Mouse (Mus musculus): Measurements from ENCODE around the gene Pclo. TPM values are rescaled to one million over a fixed set of nuclear protein-coding genes. Genes with fewer than 3 reads are reported as not detected.
"Not testable (repeated sequence)": the region's sequence is repeated elsewhere in the genome, so short reads cannot be mapped to it uniquely, and the experiment has no call there.

Pclo gene
- total RNA-seq, 2 experiments from 2014 or later = not detected

DNA sequence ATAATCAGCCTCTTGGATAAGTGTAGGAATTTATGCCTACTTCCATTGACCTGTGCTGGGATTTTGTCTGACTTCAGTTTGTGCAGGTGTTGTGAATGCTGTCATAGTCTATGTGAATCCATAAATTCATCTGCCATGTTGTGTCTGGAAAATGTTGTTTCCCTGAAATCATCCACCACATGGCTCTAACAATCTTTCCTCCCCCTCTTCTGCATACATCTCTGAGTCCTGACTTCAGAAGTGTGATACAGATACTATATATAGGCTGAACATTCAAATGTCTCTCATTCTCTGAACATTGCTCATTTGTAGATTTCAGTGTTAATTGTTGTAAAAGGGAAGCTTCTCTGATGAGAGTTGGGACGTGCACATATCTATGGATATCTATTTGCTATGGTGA lies 147.5 kb downstream of the Pclo start:
- no peak for ATAC-seq (replicated peaks; ENCODE audit: low FRiP score, poor library complexity, severe bottlenecking)

DNA sequence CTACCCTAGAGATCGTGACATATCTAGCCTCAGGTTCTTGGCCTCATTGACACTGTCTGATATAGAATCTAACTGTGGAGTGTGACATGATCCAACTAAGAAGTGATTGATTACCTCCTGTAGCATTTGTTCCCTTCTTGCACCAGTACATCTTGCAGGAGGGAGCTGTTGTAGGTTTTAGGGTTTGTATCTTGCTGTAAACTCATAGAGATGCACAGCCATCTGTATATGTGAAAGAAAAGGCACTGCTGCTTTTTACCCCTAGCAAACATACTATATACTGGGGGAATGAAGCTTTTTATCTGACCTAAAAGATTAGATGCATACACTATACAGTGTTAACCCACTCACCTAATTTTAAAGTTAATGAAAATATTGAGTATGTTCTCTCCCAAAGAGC lies 147.9 kb downstream of the Pclo start:
- no peak for ATAC-seq (replicated peaks; ENCODE audit: low FRiP score, poor library complexity, severe bottlenecking)

DNA sequence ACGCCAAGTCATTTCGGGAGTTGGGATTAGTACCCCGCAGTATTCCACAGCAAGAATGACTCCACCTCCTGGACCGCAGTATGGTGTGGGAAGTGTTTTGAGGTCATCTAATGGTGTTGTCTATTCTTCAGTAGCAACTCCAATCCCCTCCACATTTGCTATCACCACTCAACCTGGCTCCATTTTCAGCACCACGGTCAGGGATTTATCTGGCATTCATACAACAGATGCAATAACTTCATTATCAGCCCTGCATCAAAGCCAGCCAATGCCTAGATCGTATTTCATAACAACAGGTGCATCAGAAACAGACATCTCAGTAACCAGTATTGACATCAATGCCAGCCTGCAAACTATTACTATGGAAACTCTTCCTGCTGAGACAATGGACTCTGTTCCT lies 165.7 kb downstream of the Pclo start:
- no peak for ATAC-seq (replicated peaks; ENCODE audit: low FRiP score, poor library complexity, severe bottlenecking)

DNA sequence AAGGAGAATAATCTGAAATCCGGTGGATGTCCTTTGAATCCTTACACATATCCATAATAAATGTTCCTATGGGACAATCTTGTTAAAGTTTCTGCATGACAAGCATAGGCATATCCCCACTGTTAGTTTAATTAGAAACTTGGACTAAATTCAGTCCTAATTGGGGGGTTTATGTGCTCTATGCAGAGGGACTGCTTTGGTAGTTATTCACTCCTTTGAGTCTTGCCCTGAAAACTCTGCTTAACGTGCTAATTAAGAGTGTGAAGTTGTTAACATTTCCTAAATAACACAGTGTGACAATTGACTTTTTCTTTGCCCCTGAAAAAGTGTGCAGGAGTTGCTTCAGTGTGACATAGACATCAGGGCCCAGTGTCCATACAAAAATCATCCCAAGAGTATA lies 177.3 kb downstream of the Pclo start:
- no peak for ATAC-seq (replicated peaks; ENCODE audit: low FRiP score, poor library complexity, severe bottlenecking)

DNA sequence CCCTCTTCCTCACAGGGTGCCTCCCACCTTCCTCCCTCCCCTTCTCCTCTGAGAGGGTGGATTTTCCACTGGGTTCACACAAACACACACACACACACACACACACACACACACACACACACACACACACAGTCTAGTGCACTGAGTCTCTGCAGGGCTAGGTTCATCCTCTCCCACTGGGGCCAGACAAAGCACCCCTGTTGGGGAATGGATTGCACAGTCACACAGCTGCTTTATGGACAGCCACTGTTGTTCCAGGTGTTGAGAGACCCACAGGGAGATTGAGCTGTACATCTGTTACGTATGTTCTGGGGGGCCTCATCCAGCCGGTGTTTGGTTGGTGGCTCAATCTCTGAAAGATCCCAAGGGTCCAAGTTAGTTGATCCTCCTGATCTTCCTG lies 182.0 kb downstream of the Pclo start:
- ATAC-seq (replicated peaks; ENCODE audit: low FRiP score, poor library complexity, severe bottlenecking) = no peak

DNA sequence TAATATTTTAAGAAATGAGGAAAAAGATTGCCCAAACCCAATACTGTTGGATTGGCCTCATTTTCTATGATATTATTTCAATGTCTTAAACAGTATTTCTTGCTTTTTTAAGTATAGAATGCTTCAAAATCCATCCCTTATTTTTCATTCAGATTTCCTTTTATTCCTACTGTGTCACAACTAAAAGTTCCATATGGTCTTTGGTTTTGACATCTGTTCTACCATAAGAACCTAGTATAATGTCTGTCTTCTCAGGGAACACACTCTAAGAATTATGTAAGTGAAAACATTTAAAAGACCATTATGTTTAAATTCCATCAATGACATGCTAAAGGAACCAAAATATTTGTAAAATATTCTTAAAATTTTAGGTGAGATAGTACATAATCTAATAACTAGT lies 186.2 kb downstream of the Pclo start:
- no peak for ATAC-seq (replicated peaks; ENCODE audit: low FRiP score, poor library complexity, severe bottlenecking)

DNA sequence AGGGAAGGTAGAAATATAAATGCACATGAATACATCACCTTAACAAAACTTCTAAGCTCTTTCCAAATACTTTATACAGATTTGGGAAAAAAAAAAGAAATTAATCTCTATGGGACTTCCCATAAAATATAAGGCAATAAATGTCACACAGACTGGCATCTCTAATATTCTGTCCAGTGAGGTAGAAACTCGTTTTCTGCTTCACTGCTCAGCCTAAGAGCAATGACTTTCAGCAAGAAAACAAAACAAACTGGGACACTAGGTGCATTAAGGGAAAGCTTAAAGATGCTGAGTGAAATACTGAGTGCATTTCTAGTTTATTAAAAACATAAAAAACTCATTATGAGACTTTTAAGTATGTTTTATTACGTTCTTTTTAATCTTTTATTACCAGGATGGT lies 190.7 kb downstream of the Pclo start:
- ATAC-seq (replicated peaks; ENCODE audit: low FRiP score, poor library complexity, severe bottlenecking) = no peak

DNA sequence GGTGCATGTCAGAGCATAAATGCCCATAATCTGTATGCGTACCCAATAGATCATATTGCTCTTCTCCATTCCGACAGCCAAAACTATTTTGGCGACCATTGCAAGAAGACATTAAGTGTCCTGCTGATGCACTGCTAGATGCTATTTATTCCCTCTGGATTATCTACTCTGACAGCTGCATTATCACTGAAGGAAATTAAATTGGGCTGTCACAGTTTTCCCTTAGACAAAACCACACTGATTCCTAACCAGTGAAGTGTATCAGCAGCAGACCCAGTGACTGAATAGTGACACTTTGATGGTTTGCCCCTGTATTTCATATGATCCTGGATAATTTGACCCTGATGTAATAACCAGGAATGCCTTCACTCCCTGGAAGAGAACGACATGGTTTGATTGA lies 192.6 kb downstream of the Pclo start:
- ATAC-seq (replicated peaks; ENCODE audit: low FRiP score, poor library complexity, severe bottlenecking) = no peak

DNA sequence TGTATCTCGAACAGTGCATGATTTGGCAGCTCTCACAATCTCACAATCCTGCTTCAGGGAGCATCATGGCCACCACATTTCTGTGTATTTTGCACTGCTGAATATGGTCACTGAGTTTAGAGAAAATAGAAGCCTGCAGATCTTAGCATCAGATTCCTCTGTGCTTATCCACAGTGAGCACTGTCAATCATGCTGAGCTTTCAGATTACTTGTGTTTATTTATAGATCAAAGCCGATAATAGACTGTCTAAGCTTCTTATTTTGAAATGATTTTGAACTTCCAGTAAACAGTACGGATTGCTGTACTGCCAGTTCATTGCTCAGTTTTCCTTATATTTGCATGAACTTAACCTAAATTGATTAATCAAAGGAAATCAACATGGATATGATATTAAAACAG lies 208.9 kb downstream of the Pclo start:
- ATAC-seq (replicated peaks; ENCODE audit: low FRiP score, poor library complexity, severe bottlenecking) = no peak

DNA sequence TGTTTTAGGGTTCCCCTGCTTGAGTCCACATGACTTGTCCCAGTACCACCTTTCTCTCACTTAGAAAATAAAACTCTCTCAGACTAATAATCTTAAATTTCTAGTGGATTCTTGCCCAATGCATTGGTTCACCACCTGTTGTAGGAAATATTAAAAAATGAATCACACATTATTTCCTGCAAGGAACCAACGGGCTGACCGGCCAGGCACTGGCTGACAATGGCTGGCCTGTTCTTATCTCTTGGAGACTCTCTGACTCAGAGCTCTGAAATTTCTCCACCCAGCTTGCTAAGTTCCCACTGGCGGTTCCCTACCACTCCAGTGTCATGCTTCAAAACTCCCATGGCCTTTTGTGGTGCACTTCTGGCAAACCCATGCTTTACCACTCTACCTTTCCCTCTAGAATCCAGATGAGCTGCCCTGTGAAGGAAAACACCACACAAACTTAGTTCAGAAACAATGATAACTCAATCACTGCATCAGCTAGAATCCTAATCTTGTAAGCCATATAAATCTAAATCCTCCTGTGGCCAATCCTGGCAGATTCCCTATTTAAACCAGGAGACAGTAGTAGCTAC lies 214.0 kb downstream of the Pclo start:
- ATAC-seq (replicated peaks; ENCODE audit: low FRiP score, poor library complexity, severe bottlenecking) = no peak

DNA sequence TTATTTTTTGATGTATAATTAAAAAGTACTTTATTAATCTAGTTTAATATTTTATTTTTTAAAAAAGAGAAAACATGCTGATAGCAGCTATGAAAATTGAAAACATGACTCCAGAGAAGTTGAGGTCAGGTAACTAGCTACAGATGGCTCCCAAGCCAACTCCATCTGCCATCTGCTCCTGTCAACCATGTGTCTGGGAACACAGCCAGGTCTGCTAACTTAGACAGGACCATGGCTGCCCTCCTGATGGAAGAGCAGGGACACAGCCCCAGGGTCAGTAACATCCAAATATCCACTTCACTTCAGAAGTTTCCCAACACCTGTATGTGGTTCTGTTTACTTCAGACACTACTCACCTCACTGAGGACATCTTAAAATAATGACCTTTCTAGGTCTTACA lies 236.2 kb downstream of the Pclo start:
- ATAC-seq (replicated peaks; ENCODE audit: low FRiP score, poor library complexity, severe bottlenecking) = no peak

DNA sequence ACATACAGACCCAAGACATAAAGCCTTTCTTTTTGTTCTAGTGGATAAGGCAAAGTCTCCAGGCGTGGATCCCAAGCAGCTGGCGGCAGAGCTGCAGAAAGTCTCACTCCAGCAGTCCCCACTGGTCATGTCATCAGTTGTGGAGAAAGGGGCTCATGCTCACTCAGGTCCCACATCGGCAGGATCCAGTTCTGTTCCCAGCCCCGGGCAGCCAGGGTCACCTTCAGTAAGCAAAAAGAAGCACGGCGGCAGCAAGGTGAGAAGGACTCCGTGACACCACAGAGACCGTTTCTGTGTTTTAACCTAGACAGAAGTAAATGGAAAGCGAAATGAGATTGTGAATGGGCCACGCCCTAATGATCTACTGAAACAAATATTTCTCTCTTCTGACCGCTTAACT lies 252.0 kb downstream of the Pclo start:
- no peak for ATAC-seq (replicated peaks; ENCODE audit: low FRiP score, poor library complexity, severe bottlenecking)

DNA sequence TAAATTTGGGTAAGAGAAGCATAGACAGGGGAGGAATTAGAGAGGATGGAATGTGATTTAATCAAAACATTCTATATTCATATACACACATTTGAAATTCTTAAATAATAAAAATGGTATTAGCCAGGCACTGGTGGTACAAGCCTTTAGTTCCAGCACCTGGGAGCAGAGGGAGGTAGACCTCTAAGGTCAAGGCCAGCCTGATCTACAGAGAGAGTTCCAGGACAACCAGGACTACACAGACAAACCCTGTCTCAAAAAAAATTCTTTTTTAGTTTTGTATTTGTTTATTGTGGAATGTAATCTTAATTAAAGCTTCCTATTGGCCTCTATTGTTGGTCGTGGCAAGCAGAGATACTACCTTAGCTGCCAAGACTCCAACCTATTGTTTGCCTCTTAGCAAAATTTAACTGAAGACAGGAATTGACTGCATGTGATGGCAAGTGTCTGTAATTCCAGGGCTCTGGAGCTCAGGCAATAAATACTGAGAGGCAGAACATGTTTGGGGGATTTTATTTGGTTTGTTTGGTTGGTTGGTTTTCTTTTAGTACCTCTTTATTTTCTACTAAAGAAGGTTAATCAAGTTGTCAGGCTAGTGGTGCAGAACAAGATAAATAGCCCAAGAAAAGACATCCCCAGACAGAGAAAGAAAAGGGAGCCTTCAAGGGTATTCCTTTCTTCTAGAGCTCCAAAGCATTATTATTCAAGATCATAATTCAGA lies 267.8 kb downstream of the Pclo start:
- no peak for ATAC-seq (replicated peaks; ENCODE audit: low FRiP score, poor library complexity, severe bottlenecking)

DNA sequence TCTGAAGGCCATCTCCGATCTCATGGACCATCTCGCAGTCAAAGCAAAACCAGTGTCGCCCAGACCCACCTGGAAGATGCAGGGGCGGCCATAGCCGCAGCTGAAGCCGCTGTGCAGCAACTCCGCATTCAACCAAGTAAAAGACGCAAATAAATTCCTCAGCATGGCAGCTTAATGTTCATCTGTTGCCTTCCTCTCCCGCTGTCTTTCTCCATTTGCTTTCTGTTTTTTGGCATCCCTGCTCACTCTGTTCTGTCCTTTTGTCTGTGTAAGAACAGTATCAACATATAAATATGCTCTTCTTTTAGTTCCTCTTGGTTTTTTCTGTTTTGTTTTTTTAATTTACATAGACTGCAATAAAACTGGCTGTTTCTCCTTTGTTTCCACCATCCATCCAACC lies 279.2 kb downstream of the Pclo start:
- ATAC-seq (replicated peaks; ENCODE audit: low FRiP score, poor library complexity, severe bottlenecking) = no peak

DNA sequence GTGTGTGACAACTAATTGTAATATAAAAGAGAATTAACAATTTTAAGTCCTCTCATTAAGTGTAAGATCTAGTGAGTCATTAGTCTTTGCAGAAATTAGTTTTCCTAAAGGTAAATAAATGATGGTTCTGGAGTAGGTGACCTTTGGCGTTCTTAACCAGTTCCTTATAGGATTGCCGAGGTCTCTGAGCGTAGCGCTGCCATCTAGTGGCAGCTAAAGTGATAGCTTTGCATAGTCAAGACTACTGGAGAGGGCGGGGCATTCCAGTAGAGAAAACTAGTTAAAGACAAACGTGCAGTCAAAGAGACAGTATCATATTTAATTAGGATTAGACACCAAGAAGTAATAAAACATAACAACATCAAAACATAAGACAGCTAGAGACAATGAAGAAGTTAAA lies 292.4 kb downstream of the Pclo start:
- ATAC-seq (replicated peaks; ENCODE audit: low FRiP score, poor library complexity, severe bottlenecking) = no peak

DNA sequence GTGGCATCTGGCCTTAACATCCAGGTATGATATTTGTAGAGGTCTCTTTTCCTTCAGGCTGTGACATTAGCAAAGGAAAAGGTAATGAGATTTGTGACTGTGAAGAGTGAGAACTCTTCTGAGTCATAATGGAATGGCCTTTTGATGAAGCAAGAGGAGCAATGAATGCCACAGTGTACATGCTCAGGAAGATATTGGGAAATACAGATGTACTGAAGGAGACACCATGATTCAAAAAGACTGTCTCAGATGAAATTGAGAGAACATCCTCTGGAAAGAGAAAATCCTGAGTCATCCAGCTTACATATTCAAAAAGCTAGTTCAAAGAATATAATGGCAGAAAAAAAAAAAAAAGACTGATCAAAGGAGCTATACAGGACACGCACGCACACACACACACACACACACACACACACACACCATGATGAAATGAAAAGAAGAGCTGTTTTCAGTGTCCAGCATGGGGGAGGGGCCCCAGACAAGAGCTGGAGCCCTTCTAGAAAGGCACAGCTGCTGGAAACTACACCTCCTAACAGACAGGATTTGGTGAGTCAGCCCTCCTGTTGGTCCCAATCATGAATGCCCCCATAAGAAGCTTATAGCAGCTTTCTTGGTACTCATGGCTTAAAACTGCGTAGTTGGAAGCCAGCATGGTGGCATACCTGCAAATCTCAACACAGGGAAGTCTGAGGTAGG lies 318.6 kb downstream of the Pclo start:
- ATAC-seq (replicated peaks; ENCODE audit: low FRiP score, poor library complexity, severe bottlenecking) = no peak

DNA sequence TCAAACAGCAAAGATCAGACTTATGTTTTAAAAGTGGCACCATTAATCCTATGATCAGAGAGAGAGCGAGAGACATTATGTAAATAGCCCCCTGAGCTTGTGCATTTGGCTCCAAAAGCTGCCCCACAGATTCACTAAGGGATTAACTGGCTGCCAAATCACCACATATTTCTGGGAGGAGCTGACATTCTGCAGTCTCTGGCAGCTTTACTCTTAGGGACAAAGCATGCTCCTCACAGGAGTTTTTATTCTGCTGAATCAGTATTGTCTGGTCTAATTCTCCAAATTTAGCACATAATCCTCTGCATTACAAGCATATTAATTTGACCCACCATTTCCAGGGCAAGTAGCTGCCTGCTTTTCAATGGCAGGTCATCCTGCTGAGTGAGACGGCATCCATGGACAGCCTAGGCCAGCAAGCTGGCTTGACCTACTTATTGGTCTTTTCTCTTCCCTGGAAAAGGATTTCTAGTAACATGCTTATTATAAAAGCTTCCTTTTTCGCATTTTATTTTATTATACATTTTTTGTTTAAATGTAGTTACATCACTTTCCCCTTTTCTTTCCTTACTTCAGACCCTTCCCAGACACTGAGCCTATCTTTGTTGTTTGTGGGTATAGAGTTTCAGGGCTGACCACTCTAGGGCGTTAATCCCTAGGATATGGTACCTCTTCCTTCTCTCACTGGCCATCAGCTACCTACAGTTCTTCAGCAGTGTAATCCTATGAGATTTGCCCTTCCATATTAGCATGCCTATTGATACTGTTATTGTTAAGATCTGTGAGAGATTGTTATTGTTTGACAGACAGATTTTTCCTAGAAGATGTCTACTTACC lies 319.7 kb downstream of the Pclo start:
- no peak for ATAC-seq (replicated peaks; ENCODE audit: low FRiP score, poor library complexity, severe bottlenecking)

DNA sequence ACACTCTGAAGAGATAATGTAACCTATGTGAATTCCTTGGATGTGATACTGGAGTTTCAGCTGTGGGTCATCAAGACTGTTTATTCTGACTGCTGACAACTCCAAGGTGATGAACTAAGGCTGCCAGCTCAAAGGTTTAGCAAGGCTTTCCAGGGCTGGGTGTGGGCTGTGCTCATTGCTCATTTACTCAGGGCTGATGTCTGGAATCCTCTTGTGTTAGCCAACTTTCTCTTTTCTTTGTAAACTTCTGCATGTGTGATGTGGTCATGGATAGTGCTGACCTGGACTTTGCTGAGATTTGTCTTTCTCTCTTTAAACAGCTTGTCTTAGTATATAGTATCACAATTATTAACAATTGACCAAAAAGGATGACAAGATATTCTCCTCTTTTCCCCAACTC lies 338.9 kb downstream of the Pclo start:
- ATAC-seq (replicated peaks; ENCODE audit: low FRiP score, poor library complexity, severe bottlenecking) = no peak

DNA sequence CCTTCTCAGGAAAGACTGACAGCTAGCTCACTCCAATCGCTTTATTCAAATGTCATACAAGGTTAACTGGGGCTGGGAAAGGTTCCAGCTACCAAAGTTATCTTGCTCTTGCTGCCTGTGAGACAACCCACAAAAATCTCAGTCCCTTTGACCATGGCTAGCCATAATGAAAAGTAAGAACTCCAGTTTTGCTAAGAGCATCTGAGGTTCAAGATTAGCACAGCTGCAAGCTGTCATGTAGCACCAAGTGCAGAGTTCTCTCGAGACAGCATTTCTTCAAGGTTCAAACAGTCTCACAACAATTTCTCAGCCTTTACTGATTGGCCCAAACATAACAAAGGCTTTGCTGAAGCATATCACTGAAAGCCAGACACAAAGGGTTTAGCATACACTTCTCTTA lies 370.6 kb downstream of the Pclo start:
- ATAC-seq (replicated peaks; ENCODE audit: low FRiP score, poor library complexity, severe bottlenecking) = not testable (repeated sequence)

DNA sequence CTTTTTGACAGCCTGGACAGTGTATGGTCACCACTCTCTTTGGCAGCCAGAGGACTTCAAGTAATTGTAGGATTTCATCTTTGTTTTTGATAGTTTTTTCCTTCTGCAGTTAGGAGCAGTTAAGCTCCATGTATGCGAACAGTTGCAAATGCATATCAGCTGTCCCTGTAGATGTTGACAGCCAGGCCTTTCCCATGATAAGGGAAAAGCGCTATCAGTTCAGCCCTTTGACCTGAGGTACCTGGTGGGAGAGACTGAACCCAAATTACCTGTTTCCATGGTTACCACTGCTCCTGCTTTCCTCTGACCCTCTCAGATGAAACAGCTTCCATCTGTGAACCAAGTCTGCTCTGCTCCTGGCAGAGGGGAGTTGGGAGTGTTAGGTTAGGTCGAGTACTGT lies 377.5 kb downstream of the Pclo start:
- ATAC-seq (replicated peaks; ENCODE audit: low FRiP score, poor library complexity, severe bottlenecking) = no peak

DNA sequence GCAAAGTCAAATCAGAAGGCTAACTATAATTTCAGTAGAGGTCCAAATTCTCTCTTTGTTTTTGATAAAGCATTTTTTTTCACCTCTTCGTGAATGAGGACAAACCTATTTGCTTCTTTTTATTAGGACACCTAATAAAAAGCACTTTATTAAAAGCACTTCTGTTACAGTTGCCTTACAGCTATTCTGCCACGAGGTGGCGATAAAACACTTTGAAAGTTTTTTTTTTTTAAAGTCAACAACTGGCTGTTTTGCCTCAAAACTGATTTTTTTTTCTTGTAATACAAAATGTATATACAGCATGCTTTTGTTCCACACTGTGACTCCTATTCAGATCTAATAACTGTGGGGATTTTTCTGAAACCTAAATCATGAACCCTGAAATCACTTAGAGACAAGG lies 388.8 kb downstream of the Pclo start:
- not testable (repeated sequence) for ATAC-seq (replicated peaks; ENCODE audit: low FRiP score, poor library complexity, severe bottlenecking)

All from erythroblast, adult 5-6 weeks (primary cell).